In the genomic region with DNA sequence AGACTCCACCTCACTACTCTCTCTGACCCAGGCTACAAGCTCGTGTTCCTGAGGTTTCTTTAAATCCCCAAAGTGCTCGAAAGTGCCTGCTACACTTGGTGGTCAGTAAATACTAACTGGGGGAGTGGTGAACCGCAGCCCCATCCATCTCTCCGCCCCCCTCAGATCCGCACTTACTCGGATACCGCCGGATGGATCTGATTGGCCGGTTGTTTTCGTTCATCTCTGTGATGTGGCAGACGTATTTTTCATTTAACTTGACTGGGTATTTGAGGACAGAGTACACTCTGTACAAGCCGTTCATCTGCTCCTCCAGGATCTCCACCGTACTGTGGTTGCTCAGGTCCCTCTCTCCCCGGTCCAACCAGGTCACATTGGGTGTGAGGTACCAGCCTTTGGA, we compare ENCODE assay signal across 26 mouse cellular contexts. TPM values are rescaled to one million over a fixed set of nuclear protein-coding genes. Genes with fewer than 3 reads are reported as not detected.
DNase-seq lines count a peak whose midpoint lies in the region; ATAC-seq and TF ChIP-seq lines count a peak whose summit lies in the region.
"Had no signal": no experiment of that assay in that cellular context is flagged by ENCODE, and none has a peak within 500 bp of the region (broad histone marks: within the 10 kb centered on the region; RNA-seq: fewer than 3 reads in every experiment).

No protein-coding gene starts in this region.

- H3K4me1 ChIP-seq in heart, embryonic 12.5 days (replicated peaks): peaks cover 45% of the 10 kb centered on the region
- peaks cover 11% of the 10 kb centered on the region; the same call in 1 of the 2 replicates for H3K4me1 ChIP-seq in lung, embryonic 14.5 days (ENCODE audit: insufficient read depth)
- peaks cover 11% of the 10 kb centered on the region; the same call in 1 of the 2 replicates for H3K4me1 ChIP-seq in embryonic facial prominence, embryonic 12.5 days
- H3K4me1 ChIP-seq: limb, embryonic 15.5 days; midbrain, embryonic 12.5 days had no signal

- no peak overlapping the region for H3K4me3 ChIP-seq in heart, embryonic 12.5 days
- H3K4me3 ChIP-seq in lung, embryonic 14.5 days (ENCODE audit: low read depth, low read length): no peak overlapping the region
- H3K4me3 ChIP-seq in embryonic facial prominence, embryonic 12.5 days: no peak overlapping the region
- H3K4me3 ChIP-seq: erythroblast, embryonic 14.5 days; gastrocnemius, adult 2 months; hindbrain, embryonic 15.5 days; left cerebral cortex, adult 2 months; limb, embryonic 15.5 days; liver, embryonic 13.5 days; megakaryocyte, embryonic 14.5 days; midbrain, embryonic 12.5 days had no signal

- DNase-seq in heart, adult 18-20 months: no peak
- no peak for DNase-seq in lung, embryonic 14.5 days
- DNase-seq in lung, postnatal 25 days (ENCODE audit: low spot score): no peak
- no peak for DNase-seq in kidney, postnatal 36 days
- no peak for DNase-seq in kidney, postnatal 14 days
- DNase-seq: adrenal gland, postnatal 14 days; cerebellum, adult 18-20 months; gastrocnemius, adult 2 months; gastrocnemius, postnatal 36 days; heart, postnatal 4 days; liver, embryonic 13.5 days; lung, adult 18-20 months; lung, postnatal 36 days had no signal

- no peaks in the 10 kb centered on the region for H3K9me3 ChIP-seq in heart, embryonic 12.5 days (replicated peaks)
- no peaks in the 10 kb centered on the region for H3K9me3 ChIP-seq in lung, embryonic 14.5 days (ENCODE audit: low read depth, low read length)
- H3K9me3 ChIP-seq in embryonic facial prominence, embryonic 12.5 days: no peaks in the 10 kb centered on the region
- H3K9me3 ChIP-seq: hindbrain, embryonic 15.5 days; limb, embryonic 15.5 days; liver, embryonic 13.5 days; megakaryocyte, embryonic 14.5 days; midbrain, embryonic 12.5 days had no signal

- no peaks in the 10 kb centered on the region for H3K27me3 ChIP-seq in heart, embryonic 12.5 days (replicated peaks)
- no peaks in the 10 kb centered on the region for H3K27me3 ChIP-seq in lung, embryonic 14.5 days (ENCODE audit: insufficient read depth, low read length)
- no peaks in the 10 kb centered on the region for H3K27me3 ChIP-seq in embryonic facial prominence, embryonic 12.5 days
- H3K27me3 ChIP-seq: hindbrain, embryonic 15.5 days; limb, embryonic 15.5 days; liver, embryonic 13.5 days; megakaryocyte, embryonic 14.5 days; midbrain, embryonic 12.5 days had no signal

- 61% methylated on average over 14 of the region's 14 CpGs for WGBS in heart, embryonic 12.5 days
- 47% methylated on average over 14 of the region's 14 CpGs for whole genome bisulfite sequencing in lung, embryonic 14.5 days
- WGBS in embryonic facial prominence, embryonic 12.5 days: 48% methylated on average over 14 of the region's 14 CpGs

- ATAC-seq in heart, embryonic 12.5 days (ENCODE audit: insufficient number of reproducible peaks, low FRiP score): no peak
- ATAC-seq in lung, embryonic 14.5 days (ENCODE audit: insufficient read depth): no peak
- ATAC-seq in embryonic facial prominence, embryonic 12.5 days (ENCODE audit: insufficient number of reproducible peaks, insufficient read depth, low FRiP score, low TSS enrichment): peak; percentile 55; the same call in 1 of the 2 replicates
- 0 out of 2 replicates have a peak, but pooled peaks have one; percentile 14 for ATAC-seq in granulocyte monocyte progenitor cell, adult 5-6 weeks (replicated peaks; ENCODE audit: poor library complexity, severe bottlenecking)
- ATAC-seq: CD4-positive, CD25-positive, alpha-beta regulatory T cell, adult 4 months; inflammation-experienced regulatory T-cells, adult 6 months had no signal

- H3K9ac ChIP-seq in heart, embryonic 12.5 days: peak overlapping the region; percentile 33; the same call in 1 of the 2 replicates
- H3K9ac ChIP-seq in lung, embryonic 14.5 days: no peak overlapping the region
- no peak overlapping the region for H3K9ac ChIP-seq in embryonic facial prominence, embryonic 12.5 days
- H3K9ac ChIP-seq: hindbrain, embryonic 15.5 days; limb, embryonic 15.5 days; liver, embryonic 13.5 days; midbrain, embryonic 12.5 days had no signal

- 0 out of 2 replicates have a peak overlapping the region, but pooled peaks have one; percentile 25 for H3K27ac ChIP-seq in heart, embryonic 12.5 days (ENCODE audit: poor library complexity, severe bottlenecking)
- H3K27ac ChIP-seq in lung, embryonic 14.5 days (ENCODE audit: low read depth): no peak overlapping the region
- H3K27ac ChIP-seq in embryonic facial prominence, embryonic 12.5 days: no peak overlapping the region
- H3K27ac ChIP-seq: gastrocnemius, adult 2 months; hindbrain, embryonic 15.5 days; left cerebral cortex, adult 2 months; limb, embryonic 15.5 days; liver, embryonic 13.5 days; midbrain, embryonic 12.5 days had no signal

- H3K36me3 ChIP-seq in heart, embryonic 12.5 days: no peaks in the 10 kb centered on the region
- H3K36me3 ChIP-seq in lung, embryonic 14.5 days (ENCODE audit: insufficient read depth): no peaks in the 10 kb centered on the region
- no peaks in the 10 kb centered on the region for H3K36me3 ChIP-seq in embryonic facial prominence, embryonic 12.5 days
- H3K36me3 ChIP-seq: hindbrain, embryonic 15.5 days; limb, embryonic 15.5 days; liver, embryonic 13.5 days; midbrain, embryonic 12.5 days had no signal

- no peak for TF ChIP-seq CTCF in lung, embryonic 14.5 days (IDR thresholded peaks at IDR 0.05; ENCODE audit: low read depth)

- peak overlapping the region; percentile 20 for H3K4me2 ChIP-seq in heart, embryonic 12.5 days
- H3K4me2 ChIP-seq in lung, embryonic 14.5 days: peak overlapping the region; percentile 25; the same call in 1 of the 2 replicates
- peak overlapping the region; percentile 29 for H3K4me2 ChIP-seq in embryonic facial prominence, embryonic 12.5 days (replicated peaks)
- H3K4me2 ChIP-seq: hindbrain, embryonic 15.5 days; limb, embryonic 15.5 days; liver, embryonic 13.5 days; midbrain, embryonic 12.5 days had no signal

RNA-seq across cellular contexts. Expression of a gene that starts 6.9 kb away (rescaled TPM):
- polyA plus RNA-seq in heart, embryonic 12.5 days (2016; fragmentation: Nextera tagmentation; extraction: Ambion mirVana): 0.51 and 0.89 TPM in 2 replicates
- total RNA-seq in heart, adult 18-20 months (2021): 1 to 10 TPM in 1 of 2 experiments, under 1 TPM in 1; 0.99 to 1.5 TPM
- 0.38 and 0.46 TPM in 2 replicates for polyA plus RNA-seq in lung, embryonic 14.5 days (2014; fragmentation: Nextera tagmentation; extraction: Ambion mirVana)
- polyA plus RNA-seq in embryonic facial prominence, embryonic 12.5 days (2016; fragmentation: Nextera tagmentation; extraction: Ambion mirVana): 0.24 and 0.28 TPM in 2 replicates
- total RNA-seq in granulocyte monocyte progenitor cell, adult 5-6 weeks (2014; fragmentation: Nextera tagmentation): 0.92 TPM in 1 of 2 replicates, not detected in the other
- not detected in 2 replicates for total RNA-seq in granulocyte monocyte progenitor cell, adult 5-6 weeks (2017)
- total RNA-seq: gastrocnemius, adult 2 months; gastrocnemius, postnatal 36 days; layer of hippocampus, postnatal 10 days; left cerebral cortex, adult 2 months; left cerebral cortex, postnatal 25 days had no signal
- polyA plus RNA-seq: CD4-positive, CD25-positive, alpha-beta regulatory T cell, adult 4 months; erythroblast, embryonic 14.5 days; inflammation-experienced regulatory T-cells, adult 6 months; limb, embryonic 15.5 days; liver, embryonic 13.5 days had no signal

RNA-seq across cellular contexts. Expression of a gene that starts 14.1 kb away (rescaled TPM):
- 53.6 and 56.5 TPM in 2 replicates for polyA plus RNA-seq in heart, embryonic 12.5 days (2016; fragmentation: Nextera tagmentation; extraction: Ambion mirVana)
- 10 to 100 TPM; 68.2 to 77.2 TPM for total RNA-seq in heart, adult 18-20 months (2021)
- 73.9 and 78.4 TPM in 2 replicates for polyA plus RNA-seq in lung, embryonic 14.5 days (2014; fragmentation: Nextera tagmentation; extraction: Ambion mirVana)
- polyA plus RNA-seq in embryonic facial prominence, embryonic 12.5 days (2016; fragmentation: Nextera tagmentation; extraction: Ambion mirVana): 62.2 and 65.7 TPM in 2 replicates
- total RNA-seq in granulocyte monocyte progenitor cell, adult 5-6 weeks (2014; fragmentation: Nextera tagmentation): 59.3 and 60.5 TPM in 2 replicates
- 55.8 TPM in 2 replicates for total RNA-seq in granulocyte monocyte progenitor cell, adult 5-6 weeks (2017)

Comparison
In these comparisons a context has a peak if more than half of its experiments do, and no peak if none do; other contexts are left out.
1. ATAC-seq: peak in embryonic facial prominence, embryonic 12.5 days (single experiment) and granulocyte monocyte progenitor cell, adult 5-6 weeks (single experiment); none in heart, embryonic 12.5 days (single experiment) and lung, embryonic 14.5 days (single experiment).
2. Peak in every context shown above with its lines, with median percentiles within 50 percentile points of each other: H3K4me2 ChIP-seq.